Mouse (Mus musculus): ENCODE results near the gene Dnah9.

DNA sequence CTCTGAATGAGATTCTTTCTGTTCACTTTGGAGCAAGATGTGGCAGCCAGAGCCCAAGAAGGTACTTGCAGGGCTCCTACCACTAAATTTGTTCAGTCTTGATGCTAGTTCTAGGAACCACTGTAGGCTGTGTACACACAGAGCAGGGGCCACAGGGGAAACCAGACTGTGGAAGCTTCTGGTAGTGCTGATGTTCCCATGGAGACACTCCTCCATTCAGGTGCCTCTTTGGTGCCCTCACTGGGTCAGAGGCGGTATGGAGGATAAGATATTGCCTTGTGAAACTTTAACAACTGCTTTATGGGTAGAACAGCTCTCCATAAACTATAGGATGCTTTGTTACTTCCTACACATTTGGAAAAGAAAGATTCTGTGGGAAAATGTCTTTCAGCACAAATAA, 316.3 kb downstream of the Dnah9 start:
- TF ChIP-seq GATA1 (IDR thresholded peaks at IDR 0.05; ENCODE audit: low read depth, low read length), result no peak
- no peak for TF ChIP-seq KAT2A (conservative IDR thresholded peaks at IDR 0.05; ENCODE audit: low read depth, low read length)
